Mouse (Mus musculus) adrenal gland, postnatal 4 days (tissue): ENCODE results near the gene Kcnk13. TPM values are rescaled to one million over a fixed set of nuclear protein-coding genes. Genes with fewer than 3 reads are reported as not detected.

Experiments
- DNase-seq, 2 experiments: peaks; one replicate each; pipeline ENCODE4 v3.0.0; 2021 to 2022; ENCODE audit warnings: low spot score in 2 of 2, mixed read lengths in 2 of 2
- microRNA-seq: library from miRNA; unstranded; fragments of <30 nt; microRNA quantifications from one replicate; pipeline ENCODE4 v1.2.0, GENCODE M21; 2021
- total RNA-seq, 2 experiments: library from RNA; stranded (reverse); gene quantifications; 2 replicates each; pipeline ENCODE4 v1.2.3; 2021

Kcnk13 gene
- total RNA-seq, 2 experiments from 2014 or later, result 1.6 to 1.8 TPM

GRCm38 (mm10) chr12:100079636-100080286 lies 115.5 kb downstream of the Kcnk13 start:
- no peak for DNase-seq

- no peak for DNase-seq
Observed at GRCm38 (mm10) chr12:100088026-100088425, 123.7 kb downstream of the Kcnk13 start.

DNA sequence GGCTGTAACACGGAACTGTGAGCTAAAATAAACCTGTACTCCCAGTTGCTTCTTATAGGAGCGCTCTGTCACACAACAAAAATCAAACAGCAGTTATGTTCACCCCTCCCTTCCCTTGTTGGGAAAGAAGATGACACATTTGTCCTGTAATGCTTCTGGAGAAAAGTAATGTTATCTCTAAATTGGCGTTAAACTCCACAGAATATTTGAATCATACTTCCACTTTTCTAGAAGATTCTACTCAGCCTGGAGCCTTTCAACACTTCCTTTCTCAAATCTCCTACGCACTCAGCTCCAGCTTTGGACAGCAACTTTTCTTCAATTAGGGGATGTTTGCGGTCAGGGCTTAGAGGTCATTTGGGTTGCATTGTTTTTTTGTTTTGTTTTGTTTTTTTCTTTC lies 125.0 kb downstream of the Kcnk13 start:
- DNase-seq, result no peak

DNA sequence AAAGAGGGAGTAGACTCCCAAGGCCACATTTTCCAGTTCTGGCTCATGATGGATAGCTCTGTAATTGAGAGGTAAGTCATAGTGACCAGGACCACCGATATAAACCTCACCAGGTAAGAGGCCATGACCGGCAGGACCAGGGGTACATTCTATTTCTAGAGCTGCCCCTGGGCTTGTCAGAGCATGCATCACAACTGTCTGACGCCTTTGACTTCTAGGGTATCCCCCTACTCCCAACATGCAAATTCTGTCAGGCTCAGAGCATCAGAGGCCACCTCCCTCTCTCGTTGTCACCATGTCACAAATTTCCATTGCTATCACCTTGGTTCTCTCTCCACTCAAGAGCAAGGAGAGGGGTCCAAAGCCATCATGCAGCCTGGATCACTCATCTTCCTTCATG lies 126.5 kb downstream of the Kcnk13 start:
- no peak for DNase-seq

- DNase-seq, result no peak
Observed at GRCm38 (mm10) chr12:100093046-100093445, 128.7 kb downstream of the Kcnk13 start.

- DNase-seq, result no peak
Observed at GRCm38 (mm10) chr12:100099971-100100706, 135.8 kb downstream of the Kcnk13 start.

DNA sequence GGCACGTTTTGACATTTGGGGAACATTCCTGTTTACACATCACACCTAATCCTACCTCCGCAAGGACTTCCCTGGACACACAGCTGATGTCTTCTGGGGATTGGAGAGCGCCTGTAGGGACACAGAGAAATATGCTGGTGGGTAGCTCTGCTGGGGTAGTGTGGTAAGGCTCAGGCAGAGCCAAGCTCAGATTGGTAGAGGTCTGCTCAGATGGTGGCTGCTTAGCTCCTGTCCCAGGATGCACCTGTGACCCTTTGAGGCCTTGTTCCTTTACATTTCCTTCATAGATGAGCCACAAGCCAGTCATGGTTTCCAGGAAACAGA lies 136.4 kb downstream of the Kcnk13 start:
- no peak for DNase-seq

- no peak for DNase-seq
Observed at GRCm38 (mm10) chr12:100101651-100102050, 137.4 kb downstream of the Kcnk13 start.

DNA sequence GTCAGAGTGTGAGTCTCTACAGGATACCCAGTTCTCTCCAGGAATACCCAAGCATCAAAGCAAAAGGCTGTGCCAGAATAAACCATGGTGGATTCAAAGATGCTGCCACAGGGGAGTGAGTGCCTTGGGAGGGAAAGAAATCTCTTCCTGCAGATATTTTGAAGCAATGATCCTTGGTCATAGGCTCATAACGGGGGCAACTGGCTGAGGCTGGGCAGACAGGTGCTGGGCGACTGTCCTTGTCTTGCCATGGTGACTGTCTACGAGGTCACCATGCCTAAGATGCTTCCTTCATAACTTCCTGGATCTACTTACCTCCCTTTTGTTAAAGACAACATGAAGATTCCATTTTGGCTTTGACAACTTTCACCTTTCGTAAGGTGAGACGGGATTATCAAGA lies 140.2 kb downstream of the Kcnk13 start:
- DNase-seq, result no peak

- peak; percentile 45 to 57 for DNase-seq
Observed at GRCm38 (mm10) chr12:100106275-100106895, 142.1 kb downstream of the Kcnk13 start.

DNA sequence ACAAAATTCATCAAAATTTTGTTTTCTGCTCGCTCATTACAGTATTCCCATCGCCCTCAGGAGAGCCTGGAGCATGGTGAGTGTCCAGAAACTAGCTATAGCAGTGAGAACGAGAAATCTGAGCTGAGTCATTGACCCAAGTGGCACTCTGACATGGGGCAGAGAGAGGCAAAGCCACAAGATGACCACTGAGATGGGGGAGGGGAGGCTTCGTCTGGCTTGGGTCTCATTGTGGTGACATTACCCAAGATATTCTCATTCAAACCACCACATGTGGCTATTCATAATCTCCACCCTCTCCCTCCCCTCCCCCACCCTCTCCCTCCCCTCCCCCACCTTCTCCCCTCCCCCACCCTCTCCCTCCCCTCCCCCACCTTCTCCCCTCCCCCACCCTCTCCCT lies 143.1 kb downstream of the Kcnk13 start:
- DNase-seq, result no peak

DNA sequence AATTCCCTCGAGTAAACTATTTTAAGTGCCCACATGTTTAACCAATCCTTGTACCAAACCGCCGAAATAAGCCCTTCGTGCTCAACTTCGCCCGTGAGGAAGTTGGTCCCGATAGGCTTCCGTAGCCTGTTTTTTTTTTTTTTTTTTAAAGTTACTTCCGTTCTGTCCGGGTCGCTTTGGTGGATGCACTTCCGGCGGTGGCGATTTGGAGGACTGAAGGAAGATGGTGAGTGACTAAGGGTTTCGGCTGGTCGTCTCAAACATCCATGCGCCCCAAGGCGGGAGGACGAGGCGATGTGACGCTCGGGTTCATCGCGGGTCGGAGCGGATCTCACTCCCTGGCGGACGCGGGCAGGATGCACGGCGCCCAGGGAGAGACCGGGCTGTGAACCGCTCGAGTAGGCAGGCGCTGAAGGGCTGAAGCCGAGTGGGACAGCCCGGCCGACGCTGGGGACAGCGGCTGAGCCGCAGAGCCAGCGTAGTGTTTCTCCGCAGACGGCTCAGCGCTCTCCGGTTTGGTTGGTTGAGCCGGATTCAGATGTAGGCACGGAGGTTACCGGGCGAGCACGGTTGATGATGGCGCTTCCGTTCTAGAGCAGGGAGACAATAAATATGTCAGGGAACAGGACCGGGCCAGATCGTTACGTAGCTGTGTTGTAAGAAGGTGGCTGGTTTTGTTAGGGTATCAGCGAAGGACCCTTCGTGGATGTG lies 145.8 kb downstream of the Kcnk13 start, which contains the start of gene Psmc1:
Gene Psmc1 (plus strand): TSS at position 169 of the 711 bp plus-strand sequence.
- peak; percentile 47 to 70 for DNase-seq

Small RNAs within 50 kb of the gene (microRNA-seq; reads per million reads assigned to microRNA genes)
- not detected for gene Gm23291

Other genes with a start within 250 kb of the Kcnk13 start
- 1 to 10 TPM; 2.3 to 2.7 TPM for gene Efcab11, start 80.1 kb upstream of the Kcnk13 start, total RNA-seq
- gene Tdp1, start 80.0 kb upstream of the Kcnk13 start, total RNA-seq, result 10 to 100 TPM; 20.1 to 24.8 TPM
- gene Psmc1, start 145.7 kb downstream of the Kcnk13 start, total RNA-seq, result 100 to 1,000 TPM; 216 to 227 TPM
- gene Nrde2, start 195.2 kb downstream of the Kcnk13 start, total RNA-seq, result 10 to 100 TPM; 30.7 to 32.5 TPM
- gene Calm1, start 234.9 kb downstream of the Kcnk13 start, total RNA-seq, result 100 to 1,000 TPM; 373 to 429 TPM